ENCODE assay signal across 20 mouse cellular contexts in genomic region chr14:12577475-12578140, GRCm38 (mm10).
DNase-seq lines count a peak whose midpoint lies in the region; ATAC-seq and TF ChIP-seq lines count a peak whose summit lies in the region.
"Had no signal": no experiment of that assay in that cellular context is flagged by ENCODE, and none has a peak within 500 bp of the region (broad histone marks: within the 10 kb centered on the region; RNA-seq: fewer than 3 reads in every experiment).

No protein-coding gene starts in this region.

- H3K9ac ChIP-seq in kidney, postnatal 0 days (ENCODE audit: low read depth, low read length), result no peak overlapping the region
- H3K9ac ChIP-seq: forebrain, embryonic 13.5 days; forebrain, postnatal 0 days; hindbrain, embryonic 13.5 days had no signal

- no peak for TF ChIP-seq CTCF in kidney, postnatal 0 days (IDR thresholded peaks at IDR 0.05; ENCODE audit: low read depth)

- H3K4me1 ChIP-seq in kidney, postnatal 0 days (replicated peaks; ENCODE audit: insufficient read depth, low read length), result peaks cover 4% of the 10 kb centered on the region; the same call in 1 of the 2 replicates

- no peak overlapping the region for H3K4me2 ChIP-seq in kidney, postnatal 0 days (ENCODE audit: low read length)
- H3K4me2 ChIP-seq: forebrain, embryonic 13.5 days; hindbrain, embryonic 13.5 days had no signal

- ATAC-seq in kidney, postnatal 0 days (replicated peaks; ENCODE audit: low FRiP score, low read depth), result peak; percentile 21; the same call in 1 of the 2 replicates
- peak; percentile 27; the same call in 1 of the 2 replicates for ATAC-seq in granulocyte monocyte progenitor cell, adult 5-6 weeks (replicated peaks; ENCODE audit: poor library complexity, severe bottlenecking)
- ATAC-seq: forebrain, embryonic 13.5 days; forebrain, postnatal 0 days; hindbrain, postnatal 0 days had no signal

- no peak overlapping the region for H3K4me3 ChIP-seq in kidney, postnatal 0 days (replicated peaks; ENCODE audit: low read depth, low read length)
- H3K4me3 ChIP-seq: embryonic facial prominence, embryonic 10.5 days; forebrain, embryonic 13.5 days; heart, embryonic 10.5 days; hindbrain, embryonic 13.5 days had no signal

- H3K9me3 ChIP-seq in kidney, postnatal 0 days (replicated peaks; ENCODE audit: low read length), result no peaks in the 10 kb centered on the region
- H3K9me3 ChIP-seq: embryonic facial prominence, embryonic 10.5 days; forebrain, embryonic 13.5 days; heart, embryonic 10.5 days; hindbrain, embryonic 13.5 days had no signal

- 57% methylated on average over 2 of the region's 2 CpGs for WGBS in kidney, postnatal 0 days

- DNase-seq in adrenal gland, adult 2 months, result peak; percentile 34
- no peak for DNase-seq in adrenal gland, adult 18-20 months (ENCODE audit: low spot score in 2 of 2)
- DNase-seq in kidney, postnatal 0 days (ENCODE audit: low spot score), result no peak
- DNase-seq in kidney, postnatal 36 days, result no peak
- peak; percentile 27 for DNase-seq in 416B (ENCODE audit: low read depth)
- no peak for DNase-seq in spleen, adult 18-20 months
- no peak for DNase-seq in urinary bladder, postnatal 10 days (ENCODE audit: low spot score)
- DNase-seq: cerebellum, adult 18-20 months; cerebellum, adult 9-11 months; cerebellum, postnatal 36 days; forebrain, postnatal 0 days; gastrocnemius, postnatal 14 days; heart, postnatal 10 days; heart, postnatal 4 days had no signal

- H3K27ac ChIP-seq in kidney, postnatal 0 days, result no peak overlapping the region
- H3K27ac ChIP-seq: embryonic facial prominence, embryonic 10.5 days; forebrain, embryonic 13.5 days; heart, embryonic 10.5 days; hindbrain, embryonic 13.5 days; hindbrain, postnatal 0 days had no signal

- H3K27me3 ChIP-seq in kidney, postnatal 0 days (ENCODE audit: insufficient read depth, low read length), result no peaks in the 10 kb centered on the region
- H3K27me3 ChIP-seq: forebrain, embryonic 13.5 days; hindbrain, embryonic 13.5 days had no signal

- no peaks in the 10 kb centered on the region for H3K36me3 ChIP-seq in kidney, postnatal 0 days (ENCODE audit: insufficient read depth, low read length)
- H3K36me3 ChIP-seq: embryonic facial prominence, embryonic 10.5 days; heart, embryonic 10.5 days; hindbrain, embryonic 13.5 days had no signal

Comparison
In these comparisons a context has a peak if more than half of its experiments do, and no peak if none do; other contexts are left out.
1. DNase-seq: peak in adrenal gland, adult 2 months (single experiment) and 416B (single experiment); none in adrenal gland, adult 18-20 months (0 of 2), kidney, postnatal 0 days (single experiment), kidney, postnatal 36 days (0 of 2), spleen, adult 18-20 months (0 of 2) and urinary bladder, postnatal 10 days (single experiment).